Mouse (Mus musculus) left cerebral cortex, adult 9 months (tissue): ENCODE data around the gene Btla.

Experiments
- DNase-seq, 2 experiments: peaks; one replicate each; pipeline ENCODE4 v3.0.0; 2022; ENCODE audit warnings: low spot score in 2 of 2

Btla gene

DNA sequence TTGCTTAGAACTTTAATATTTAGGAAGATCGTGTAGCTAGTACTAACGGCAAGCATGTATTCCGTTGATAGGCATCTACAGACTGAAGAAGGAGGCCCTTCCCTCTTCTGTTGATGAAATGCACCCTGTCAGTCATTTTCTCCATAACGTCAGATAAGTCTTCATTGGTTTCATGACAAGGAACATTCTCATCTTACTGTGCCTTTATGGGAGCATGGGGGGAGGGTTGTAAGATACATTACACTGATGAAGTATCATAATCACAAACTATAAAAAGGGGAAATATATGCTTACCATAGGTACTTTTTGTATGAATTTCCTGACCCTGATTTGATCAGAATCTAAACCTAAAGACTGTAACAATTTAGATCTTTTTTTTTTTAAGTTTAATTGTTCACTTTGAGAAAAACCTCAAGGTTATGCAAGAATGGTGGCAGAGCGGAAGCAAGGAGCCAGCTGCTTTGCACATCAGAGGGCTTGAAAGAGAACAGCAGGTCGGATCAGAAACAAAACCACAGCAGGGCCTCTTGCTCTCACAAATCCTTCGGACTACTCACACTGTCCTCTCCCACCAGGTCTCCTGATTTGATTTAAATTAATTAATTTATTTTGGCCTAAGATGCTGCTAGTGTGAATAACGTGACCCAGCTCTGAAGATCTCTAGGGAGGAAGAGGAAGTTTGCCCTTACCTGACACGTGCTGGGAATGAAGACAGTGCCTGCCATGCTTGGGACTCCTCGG is at the start of gene Btla:
Gene Btla, plus strand, starts transcription at position 668 of the 741 bp plus-strand sequence.
- DNase-seq = no peak

GRCm38 (mm10) chr16:45178552-45178951 is 45.6 kb upstream of the Btla start:
- no peak for DNase-seq

- no peak for DNase-seq
These were observed 42.3 kb upstream of the Btla start for GRCm38 (mm10) chr16:45181824-45182223.

DNA sequence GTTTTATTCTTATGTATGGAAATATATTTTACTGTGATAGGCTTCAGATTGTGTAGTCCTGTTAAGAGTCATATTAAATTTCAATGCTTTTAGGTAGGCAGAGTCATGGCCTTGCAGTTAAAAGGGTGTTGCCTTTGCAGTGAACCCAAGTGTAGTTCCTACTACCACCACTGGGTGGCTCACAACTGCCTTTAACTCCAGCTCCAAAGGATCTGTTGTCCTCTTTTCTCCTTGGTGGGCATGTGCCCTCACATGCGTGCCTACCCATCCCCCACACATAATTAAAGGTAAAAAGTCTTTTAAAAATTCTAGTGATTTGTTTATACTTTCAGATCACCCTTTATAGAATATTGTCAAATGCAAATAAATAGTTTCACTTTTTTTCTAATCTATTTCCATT is 31.5 kb upstream of the Btla start:
- DNase-seq = peak in 1 of 2 experiments; percentile 79

DNA sequence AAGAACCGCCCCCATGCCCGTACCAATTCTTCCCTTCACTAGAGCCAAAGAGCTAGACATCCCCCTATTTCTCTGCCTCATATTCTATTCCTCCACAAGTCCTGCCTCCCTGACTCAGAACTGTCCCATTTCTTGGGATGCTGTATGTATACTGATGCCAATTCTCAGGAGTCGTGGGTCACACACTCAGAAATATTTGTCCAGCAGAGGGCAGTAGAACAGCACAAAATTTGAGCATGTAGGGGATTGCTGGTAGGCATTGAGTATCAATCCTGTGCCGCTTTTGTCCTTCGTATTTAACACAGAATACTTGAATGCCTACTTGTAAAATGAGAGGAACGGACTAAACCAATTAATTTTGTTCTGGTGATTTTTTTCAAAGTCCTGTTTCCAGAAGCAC is 27.3 kb upstream of the Btla start:
- peak in 1 of 2 experiments; percentile 80 for DNase-seq

DNA sequence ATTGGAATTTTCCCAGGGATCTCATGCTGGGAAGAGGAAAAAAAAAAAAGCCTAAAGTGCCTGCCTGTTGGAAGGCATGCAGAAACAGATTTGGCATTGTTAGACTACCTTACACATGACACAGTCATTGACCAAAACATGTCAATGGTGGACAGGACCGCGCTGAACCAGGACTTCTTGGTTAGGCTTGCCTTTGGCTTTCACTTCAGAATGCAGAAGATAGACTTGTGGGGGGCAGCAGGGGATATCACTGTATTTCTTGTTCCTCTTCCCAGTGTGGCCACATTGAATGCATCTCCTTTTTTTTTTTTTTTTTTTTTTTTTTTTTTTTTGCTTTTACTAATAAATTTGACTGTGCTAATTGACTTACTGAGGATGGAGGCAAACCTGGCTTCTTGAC is 22.7 kb upstream of the Btla start:
- no peak for DNase-seq

DNA sequence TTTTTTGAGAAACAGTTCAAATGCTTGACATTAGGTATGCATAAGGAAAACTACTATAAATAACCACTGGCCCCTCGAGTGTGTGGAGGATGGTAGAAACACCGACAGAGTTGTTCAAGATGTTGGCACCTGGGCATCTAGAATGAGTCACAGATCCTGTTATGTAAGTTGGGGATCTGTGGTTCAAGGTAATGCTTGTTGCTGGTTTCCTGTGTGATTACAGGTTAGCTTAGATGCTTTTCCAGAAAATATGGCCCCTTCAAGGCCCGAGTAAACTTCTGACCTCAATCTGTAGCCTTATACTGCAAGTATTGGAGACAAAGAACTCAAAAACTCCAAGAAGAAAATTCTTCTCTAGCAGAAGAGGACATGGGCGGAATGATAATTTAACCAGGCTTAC is 19.7 kb upstream of the Btla start:
- DNase-seq = no peak

DNA sequence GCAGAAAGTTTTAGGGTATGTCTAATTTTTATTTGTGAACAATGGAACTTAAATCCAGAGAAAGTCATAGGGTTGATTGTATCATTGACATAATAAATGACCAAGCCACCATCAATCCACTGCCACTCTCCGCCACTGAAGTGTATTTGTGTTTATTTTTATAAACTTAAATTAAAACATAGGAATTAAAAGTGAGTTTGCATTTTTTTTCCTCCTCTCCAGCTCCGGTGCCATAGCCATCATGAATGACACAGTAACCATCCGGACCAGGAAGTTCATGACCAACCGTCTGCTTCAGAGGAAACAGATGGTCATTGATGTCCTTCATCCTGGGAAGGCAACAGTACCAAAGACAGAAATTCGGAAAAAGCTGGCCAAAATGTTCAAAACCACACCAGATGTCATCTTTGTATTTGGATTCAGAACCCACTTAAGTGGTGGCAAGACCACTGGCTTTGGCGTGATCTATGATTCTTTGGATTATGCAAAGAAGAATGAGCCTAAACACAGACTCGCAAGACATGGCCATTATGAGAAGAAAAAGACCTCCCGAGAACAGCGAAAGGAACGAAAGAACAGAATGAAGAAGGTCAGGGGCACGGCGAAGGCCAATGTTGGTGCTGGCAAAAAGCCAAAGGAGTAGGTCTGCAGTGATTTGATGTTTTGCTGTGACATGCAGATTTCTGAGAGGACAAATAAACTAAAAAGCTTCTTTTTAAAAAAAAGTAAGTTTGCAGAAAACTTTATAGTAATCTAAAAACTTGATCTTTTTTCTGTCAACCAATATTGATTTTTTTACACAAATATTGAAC is 19.1 kb upstream of the Btla start:
- DNase-seq = no peak

DNA sequence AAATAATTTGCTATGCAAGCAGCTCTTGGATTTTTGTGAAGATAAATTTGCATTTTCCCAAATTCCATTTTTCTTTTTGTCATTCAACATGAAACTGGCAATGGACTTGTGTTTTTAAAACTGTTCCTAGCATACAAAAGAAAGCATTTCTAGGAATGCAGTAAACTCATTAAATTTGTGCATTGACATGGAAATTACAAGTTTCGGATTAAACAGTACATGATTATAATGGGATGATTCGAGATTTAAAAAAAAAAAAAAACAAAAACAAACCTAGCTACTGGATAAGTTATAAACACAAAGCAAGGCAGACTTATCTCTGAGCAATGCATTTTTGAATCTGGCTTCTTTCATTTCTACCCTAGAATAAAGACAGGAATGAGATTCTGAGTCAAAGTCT is 2.1 kb upstream of the Btla start:
- no peak for DNase-seq

- DNase-seq = no peak
These were observed 1.3 kb upstream of the Btla start for GRCm38 (mm10) chr16:45222771-45223170.

DNA sequence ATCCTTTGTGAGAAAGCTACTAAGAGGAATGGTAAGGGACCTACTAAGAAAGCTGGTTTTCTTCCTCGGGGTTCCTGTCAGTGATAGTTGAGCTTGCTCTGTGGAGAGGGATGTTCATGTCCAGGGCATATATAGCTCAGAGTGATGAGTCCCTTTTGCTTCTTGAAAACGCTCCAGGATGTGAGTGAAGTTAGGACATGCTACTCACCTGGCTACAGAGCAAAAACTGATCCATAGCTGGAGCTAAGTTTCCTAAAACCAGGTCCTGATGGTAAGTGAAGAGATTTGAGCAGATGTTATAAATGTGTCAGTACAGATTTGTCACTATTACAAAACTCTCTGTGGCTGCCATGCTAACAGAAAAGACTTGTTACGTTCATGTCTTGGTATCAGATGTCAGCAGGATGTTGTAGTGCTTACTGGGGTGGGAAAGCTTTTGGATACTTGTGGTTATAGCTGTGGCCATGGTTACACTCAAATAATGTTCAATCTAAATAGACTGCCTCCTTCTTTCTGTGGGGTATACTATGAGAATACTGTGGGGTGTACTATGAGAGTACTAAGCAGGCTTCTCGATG is 405 bp downstream of the Btla start:
- DNase-seq = no peak

DNA sequence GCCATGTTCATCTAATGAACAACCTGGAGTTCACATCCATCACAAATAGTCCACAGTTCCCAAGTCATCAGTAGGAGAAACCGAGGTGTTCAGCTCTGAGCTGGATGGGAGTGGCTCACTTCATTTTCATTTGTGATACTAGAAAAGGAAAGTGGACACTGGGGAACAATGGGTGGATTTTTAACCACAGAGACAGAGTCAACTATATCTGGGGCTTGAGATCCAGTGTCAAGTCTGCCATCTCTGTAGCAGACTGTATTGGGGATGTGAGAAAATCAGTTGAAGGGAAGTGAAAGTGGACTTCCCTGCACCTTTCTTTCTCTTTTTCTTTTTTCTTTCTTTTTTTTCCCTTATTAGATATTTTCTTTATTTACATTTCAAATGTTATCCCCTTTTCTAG is 2.9 kb downstream of the Btla start:
- no peak for DNase-seq

- DNase-seq = no peak
These were observed 7.2 kb downstream of the Btla start for GRCm38 (mm10) chr16:45231296-45231695.

- no peak for DNase-seq
These were observed 8.9 kb downstream of the Btla start for GRCm38 (mm10) chr16:45233007-45233406.

GRCm38 (mm10) chr16:45242700-45243099 is 18.6 kb downstream of the Btla start:
- no peak for DNase-seq

GRCm38 (mm10) chr16:45244930-45245472 is 20.9 kb downstream of the Btla start:
- DNase-seq = no peak

DNA sequence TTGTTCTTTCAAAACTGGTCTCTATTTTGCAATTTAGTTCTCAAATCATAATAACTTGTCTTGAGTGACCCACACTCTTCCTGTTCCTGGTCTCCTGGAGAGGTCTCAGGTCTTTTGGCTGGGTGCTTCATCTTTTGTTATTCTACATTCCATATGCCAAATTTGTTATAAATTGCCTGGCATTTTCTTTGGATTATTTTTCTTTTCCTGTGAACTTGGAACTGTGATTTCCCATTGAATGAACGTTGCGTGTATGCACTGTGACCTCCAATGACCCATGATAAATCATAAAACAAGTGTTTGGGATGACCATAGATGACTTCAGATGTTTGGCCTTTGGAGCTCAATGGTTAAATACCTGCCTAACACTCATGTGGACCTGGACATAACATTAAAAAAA is 25.6 kb downstream of the Btla start:
- DNase-seq = no peak

DNA sequence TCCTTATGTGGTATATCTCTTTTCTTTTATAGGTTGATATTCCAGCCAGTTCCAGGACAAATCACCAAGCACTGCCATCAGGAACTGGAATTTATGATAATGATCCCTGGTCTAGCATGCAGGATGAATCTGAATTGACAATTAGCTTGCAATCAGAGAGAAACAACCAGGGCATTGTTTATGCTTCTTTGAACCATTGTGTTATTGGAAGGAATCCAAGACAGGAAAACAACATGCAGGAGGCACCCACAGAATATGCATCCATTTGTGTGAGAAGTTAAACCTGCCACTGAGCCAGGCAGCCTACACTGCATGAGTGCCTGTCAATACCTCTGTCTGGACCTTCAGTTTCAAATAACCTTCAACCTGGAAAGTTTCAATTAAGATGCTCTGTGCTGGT is 26.2 kb downstream of the Btla start:
- DNase-seq = no peak

GRCm38 (mm10) chr16:45251773-45252413 is 27.8 kb downstream of the Btla start:
- DNase-seq = no peak

DNA sequence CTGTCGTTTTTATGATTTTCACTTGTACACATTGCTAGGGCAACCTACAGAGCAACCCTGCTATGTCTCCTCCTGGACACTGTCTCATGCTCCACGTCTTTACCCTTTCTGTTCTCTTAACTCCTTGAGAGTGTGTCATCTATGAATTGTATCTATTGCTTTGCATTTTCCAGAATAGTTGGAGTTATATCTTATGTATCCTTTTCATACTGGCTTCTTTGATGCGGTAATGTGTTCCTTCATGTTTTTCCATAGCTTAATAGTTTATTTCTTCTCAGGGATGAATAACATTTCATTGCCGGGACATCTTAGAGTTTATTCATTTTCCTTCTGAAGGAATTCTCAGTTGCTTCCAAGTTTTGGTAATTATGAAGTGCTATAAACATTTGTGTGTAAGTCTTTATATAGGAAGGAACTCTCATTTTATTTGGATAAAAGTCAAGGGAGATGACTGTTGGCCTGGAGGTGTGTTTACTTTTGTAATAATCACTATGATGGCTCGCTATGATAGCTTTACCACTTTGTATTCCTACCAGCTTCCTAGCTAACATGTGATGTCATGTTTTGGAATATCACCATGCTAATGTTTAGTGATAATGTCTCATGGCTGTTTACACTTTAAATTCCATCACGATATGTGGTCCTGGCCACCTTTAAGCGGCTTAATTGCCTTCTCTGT is 31.2 kb downstream of the Btla start:
- no peak for DNase-seq

- no peak for DNase-seq
These were observed 32.8 kb downstream of the Btla start for GRCm38 (mm10) chr16:45256895-45257294.
